Mouse (Mus musculus): ENCODE results near the gene Svop.

GRCm38 (mm10) chr5:114047182-114047581 lies 44.2 kb downstream of the Svop start:
- no peak for TF ChIP-seq CTCF (IDR thresholded peaks at IDR 0.05; ENCODE audit: extremely low read depth, insufficient read depth, low read length)
- no peak for TF ChIP-seq POLR2A (IDR thresholded peaks at IDR 0.05; ENCODE audit: extremely low read depth, insufficient read depth, low read length)

Data from cortical plate, adult 2 months (tissue).